Mouse (Mus musculus) liver, postnatal 0 days (tissue): Measurements from ENCODE around the gene Arl9.

Experiments used
- CTCF ChIP-seq: sonication (generic); IDR thresholded peaks from 2 replicates; pipeline ENCODE4 v1.5.1; 2016; ENCODE audit warnings: antibody characterized with exemption, low read depth
- EP300 ChIP-seq: IDR thresholded peaks from 2 replicates; pipeline ENCODE4 v1.6.1; 2016; ENCODE audit warnings: antibody characterized with exemption, low read depth, mild to moderate bottlenecking

- TF ChIP-seq CTCF (no peak), EP300 (peak; percentile 53; the same call in 1 of the 2 replicates)
These were observed 24.2 kb downstream of the Arl9 start for GRCm38 (mm10) chr5:77028034-77028433.
